Mouse (Mus musculus): ENCODE measurements at regions not wholly inside any gene's neighbourhood (a gene's known extent, or its start where the extent isn't known, plus 50 kb on each side); places are given as distances from the start of the nearest gene placed in this dataset.
A peak's percentile ranks its signal among the peaks of the same experiment; 100 is the strongest.

- DNase-seq (ENCODE audit: low spot score in 2 of 2), result peak; percentile 34 to 53
Measured at GRCm38 (mm10) chr6:51208660-51209396, 223.6 kb upstream of the Nfe2l3 start.

DNA sequence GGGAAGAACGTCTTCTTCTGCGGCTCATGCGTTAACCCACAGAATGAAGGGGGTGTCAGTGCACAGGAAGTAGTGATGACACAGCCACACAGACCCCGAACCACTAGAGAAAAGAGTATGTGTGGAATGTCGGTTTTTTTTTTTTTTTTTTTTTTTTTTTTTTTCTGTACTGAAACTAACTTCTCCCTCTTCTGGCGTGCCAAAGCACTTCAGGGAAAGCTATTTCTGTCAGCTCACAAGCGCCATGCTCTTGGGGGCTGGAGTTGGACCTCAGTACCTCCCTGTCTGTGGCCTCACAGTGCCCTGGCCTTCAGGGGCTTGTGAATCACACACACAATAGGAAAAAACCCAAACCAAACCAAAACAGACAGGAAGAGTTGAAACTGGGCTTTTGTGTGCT, 221.1 kb upstream of the Nfe2l3 start:
- DNase-seq (ENCODE audit: low spot score in 2 of 2), result no peak

GRCm38 (mm10) chr6:51212216-51212615, 220.3 kb upstream of the Nfe2l3 start:
- DNase-seq (ENCODE audit: low spot score in 2 of 2), result no peak

- no peak for DNase-seq (ENCODE audit: low spot score in 2 of 2)
Measured at GRCm38 (mm10) chr6:51215371-51215770, 217.1 kb upstream of the Nfe2l3 start.

DNA sequence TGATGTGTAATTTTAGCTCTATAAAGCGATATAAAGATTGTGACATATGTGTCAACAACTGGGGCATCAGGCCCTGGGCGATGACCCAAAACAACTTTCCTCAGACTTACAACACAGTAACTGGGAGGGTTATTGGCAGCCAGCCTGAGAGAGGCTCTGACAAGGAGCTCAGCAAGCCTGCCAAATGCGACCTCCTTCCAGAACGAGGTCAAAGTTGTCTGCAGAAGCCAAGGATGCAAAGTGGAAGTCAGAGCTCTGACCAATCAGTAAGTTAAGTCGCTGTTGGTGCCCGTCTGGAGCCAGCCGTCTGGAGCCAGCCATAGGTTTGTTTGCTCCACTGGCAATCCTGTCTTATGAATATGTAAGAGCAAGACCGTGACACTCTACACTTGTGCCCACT, 216.0 kb upstream of the Nfe2l3 start:
- DNase-seq (ENCODE audit: low spot score in 2 of 2), result no peak

- DNase-seq (ENCODE audit: low spot score in 2 of 2), result no peak
Measured at GRCm38 (mm10) chr6:51219691-51220090, 212.8 kb upstream of the Nfe2l3 start.

DNA sequence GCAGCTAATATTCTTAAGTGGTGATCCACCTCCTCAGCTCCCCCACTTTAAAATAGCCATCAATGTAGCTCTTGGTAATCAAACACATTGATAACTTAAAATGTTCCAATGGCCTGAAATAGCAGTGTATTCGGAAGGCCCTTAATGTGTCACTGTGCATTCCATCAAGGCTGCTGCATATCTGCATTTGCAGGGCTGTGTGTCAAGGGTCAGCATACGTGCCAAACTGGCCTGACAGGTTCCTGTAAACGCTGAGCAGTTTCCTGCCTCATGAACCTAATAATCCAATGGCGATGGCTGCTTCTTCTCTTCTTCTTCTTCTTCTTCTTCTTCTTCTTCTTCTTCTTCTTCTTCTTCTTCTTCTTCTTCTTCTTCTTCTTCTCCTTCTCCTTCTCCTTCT, 211.7 kb upstream of the Nfe2l3 start:
- no peak for DNase-seq (ENCODE audit: low spot score in 2 of 2)

DNA sequence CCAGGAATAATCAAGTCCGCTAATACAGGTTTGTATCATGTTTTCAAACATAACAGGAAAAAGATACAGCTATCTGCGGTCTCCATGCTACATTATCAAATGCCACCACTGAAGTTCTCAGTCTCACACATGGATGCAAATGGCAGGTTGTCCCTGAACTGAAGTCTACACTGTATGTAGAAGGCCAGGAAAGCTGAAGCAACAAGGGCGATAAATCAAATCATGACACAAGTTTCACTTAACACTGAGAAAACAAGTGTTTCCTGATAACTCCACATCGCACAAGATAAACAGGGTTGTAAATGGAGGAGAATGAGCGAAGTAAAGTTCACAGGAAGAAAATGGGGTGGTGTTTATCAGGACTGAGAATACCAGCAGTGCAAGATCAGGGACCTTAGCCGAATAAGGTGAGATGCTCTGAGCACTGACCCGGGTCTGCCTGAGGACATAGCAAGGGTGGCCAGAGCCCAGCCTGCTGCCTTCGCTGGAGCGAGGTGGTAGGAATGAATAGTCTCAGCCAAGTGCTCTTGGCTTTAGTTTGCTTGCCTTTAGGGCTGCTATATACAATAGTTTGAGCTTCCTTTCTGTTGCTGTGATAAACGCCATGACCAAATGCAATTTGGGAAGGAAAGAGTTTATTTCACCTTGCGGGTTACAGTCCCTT, 196.3 kb upstream of the Nfe2l3 start:
- no peak for DNase-seq (ENCODE audit: low spot score in 2 of 2)

GRCm38 (mm10) chr6:51240039-51240438, 192.4 kb upstream of the Nfe2l3 start:
- no peak for DNase-seq (ENCODE audit: low spot score in 2 of 2)

- DNase-seq (ENCODE audit: low spot score in 2 of 2), result no peak
Measured at GRCm38 (mm10) chr6:51250233-51250632, 182.2 kb upstream of the Nfe2l3 start.

GRCm38 (mm10) chr6:51251432-51251831, 181.0 kb upstream of the Nfe2l3 start:
- DNase-seq (ENCODE audit: low spot score in 2 of 2), result no peak

DNA sequence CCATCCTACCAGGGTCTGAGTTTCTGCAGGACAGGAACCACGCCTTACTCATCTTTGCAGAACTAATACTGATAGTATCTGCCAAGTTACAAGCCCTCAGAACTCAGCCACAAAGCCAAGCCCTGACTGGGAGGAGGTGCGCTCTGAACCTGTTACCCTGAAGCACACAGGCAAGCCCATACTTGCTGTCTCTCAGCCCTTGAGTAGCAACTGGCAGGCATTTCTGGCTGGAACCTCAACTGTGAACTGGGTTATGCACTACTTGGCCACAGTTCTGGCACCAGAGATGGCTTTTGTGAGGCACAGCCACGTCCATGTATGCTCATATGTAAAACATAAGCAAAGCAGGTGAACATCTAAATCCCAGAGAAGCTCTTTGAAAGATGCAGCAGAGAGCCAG, 179.7 kb upstream of the Nfe2l3 start:
- DNase-seq (ENCODE audit: low spot score in 2 of 2), result no peak

DNA sequence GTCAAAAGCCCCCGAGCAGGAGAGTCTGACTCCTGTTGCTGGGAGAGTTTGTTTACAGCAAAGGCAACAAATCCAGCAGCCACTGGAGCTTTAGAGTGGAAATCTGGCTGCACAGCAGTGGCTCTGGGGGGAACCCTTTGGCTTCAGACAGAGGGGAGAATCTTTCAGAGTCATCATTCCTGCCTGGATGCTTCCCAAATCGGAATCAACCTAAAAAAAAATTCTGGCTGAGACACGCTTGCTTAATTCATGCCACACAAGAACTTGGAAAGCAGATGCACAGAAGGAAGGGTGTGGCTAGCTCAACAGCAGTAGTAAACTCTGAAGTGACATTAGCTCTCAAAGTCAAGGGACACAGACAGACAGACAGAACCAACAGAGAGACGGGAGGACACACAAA, 175.8 kb upstream of the Nfe2l3 start:
- no peak for DNase-seq (ENCODE audit: low spot score in 2 of 2)

- DNase-seq (ENCODE audit: low spot score in 2 of 2), result no peak
Measured at GRCm38 (mm10) chr6:51257524-51257923, 174.9 kb upstream of the Nfe2l3 start.

DNA sequence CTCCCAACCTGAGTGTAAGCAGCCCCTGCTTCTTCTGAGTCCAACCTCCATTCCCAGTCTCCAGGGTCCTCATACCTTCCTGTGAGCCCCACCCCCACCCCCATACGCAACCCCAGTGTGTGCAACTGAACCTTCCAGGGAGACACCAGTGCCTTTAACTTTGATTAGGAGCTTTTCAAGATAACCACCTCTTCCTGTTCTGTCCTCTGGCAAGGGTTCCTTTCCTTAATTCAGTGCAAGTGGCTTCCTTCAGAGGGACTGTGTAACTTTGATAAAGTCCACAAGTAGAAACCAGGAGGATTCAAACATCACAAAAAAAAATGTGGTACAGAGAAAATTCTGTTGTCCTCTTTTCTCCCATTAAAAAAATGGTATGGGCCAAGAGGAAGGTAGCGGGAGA, 174.2 kb upstream of the Nfe2l3 start:
- no peak for DNase-seq (ENCODE audit: low spot score in 2 of 2)

DNA sequence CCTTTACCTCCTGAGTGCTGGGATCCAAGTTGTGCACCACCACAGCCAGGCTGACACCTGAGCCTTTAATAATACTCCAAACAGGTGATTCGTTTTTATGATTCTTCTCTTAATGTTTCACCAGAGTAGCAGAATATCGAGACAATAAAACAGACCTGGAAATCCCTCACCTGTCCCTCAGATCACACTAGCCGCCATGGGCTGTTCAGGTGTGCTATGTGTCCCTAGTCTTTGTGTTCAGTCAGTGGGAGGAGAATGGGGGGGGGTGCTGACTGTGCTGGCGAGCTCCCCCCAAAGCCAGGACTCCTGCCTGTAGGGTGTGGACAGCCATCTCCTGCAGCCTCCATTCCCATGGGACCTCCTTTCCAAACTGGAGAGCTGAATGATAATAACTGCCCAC, 168.9 kb upstream of the Nfe2l3 start:
- DNase-seq (ENCODE audit: low spot score in 2 of 2), result no peak

GRCm38 (mm10) chr6:51265329-51265728, 167.1 kb upstream of the Nfe2l3 start:
- DNase-seq (ENCODE audit: low spot score in 2 of 2), result no peak

DNA sequence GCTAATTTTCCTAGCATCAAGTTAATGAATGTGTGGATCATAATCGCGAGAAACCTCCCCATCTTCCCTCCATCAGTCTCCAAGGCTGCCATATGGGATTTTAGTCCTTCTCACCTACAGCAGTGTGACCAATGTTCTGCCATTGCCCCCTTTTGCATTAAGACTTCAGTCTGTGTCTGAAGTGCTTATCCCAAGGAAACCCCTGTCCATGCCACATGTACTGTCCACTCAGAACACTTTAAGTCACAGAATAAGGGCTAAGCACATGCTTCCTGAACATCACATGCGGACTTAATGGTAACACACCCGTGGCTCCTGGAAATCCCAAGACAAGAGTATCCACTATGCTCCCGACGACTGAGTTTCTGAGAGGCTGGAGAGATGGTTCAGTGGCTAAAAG, 165.7 kb upstream of the Nfe2l3 start:
- DNase-seq (ENCODE audit: low spot score in 2 of 2), result no peak

DNA sequence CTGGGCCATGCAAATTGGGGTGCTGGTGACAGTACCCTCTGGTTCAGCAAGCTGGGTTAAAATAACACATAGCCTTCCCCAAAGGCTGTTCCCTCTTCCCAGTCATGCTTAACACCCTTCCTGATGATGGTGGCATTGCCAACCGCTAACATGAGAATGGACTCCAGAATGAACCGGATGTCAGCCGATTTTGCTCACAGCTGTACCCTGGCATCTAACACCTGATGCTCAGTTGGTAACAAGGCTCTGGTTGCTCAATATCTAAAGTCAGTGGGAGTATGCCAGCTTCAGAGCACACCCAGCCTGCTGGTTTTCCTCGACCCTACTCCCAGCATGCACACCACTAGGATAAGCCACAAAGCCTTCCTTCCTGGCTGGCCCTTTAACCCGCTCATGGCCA, 164.6 kb upstream of the Nfe2l3 start:
- DNase-seq (ENCODE audit: low spot score in 2 of 2), result no peak

GRCm38 (mm10) chr6:51268931-51269330, 163.5 kb upstream of the Nfe2l3 start:
- DNase-seq (ENCODE audit: low spot score in 2 of 2), result no peak

DNA sequence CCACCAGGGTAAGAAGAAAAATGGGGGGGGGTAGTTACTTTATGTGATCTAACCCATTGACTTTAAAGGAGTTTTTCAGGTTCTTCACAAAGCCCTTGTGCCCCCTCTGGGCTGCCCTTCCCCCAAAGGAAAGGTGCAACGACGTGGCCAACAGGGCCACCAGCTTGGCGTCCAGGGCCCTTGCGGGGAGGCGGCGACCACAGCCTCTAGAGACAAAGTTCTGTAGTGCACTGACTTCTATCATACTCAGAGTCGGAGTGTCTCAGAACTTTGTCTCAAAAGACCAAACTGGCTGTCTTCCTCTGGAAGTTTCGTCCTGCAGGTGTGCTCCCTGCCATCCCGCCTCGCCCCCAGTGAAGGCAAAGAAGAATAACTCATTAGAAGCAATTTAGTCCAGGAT, 162.9 kb upstream of the Nfe2l3 start:
- DNase-seq (ENCODE audit: low spot score in 2 of 2), result no peak

GRCm38 (mm10) chr6:51270216-51271127, 162.0 kb upstream of the Nfe2l3 start:
- peak; percentile 38 to 74 for DNase-seq (ENCODE audit: low spot score in 2 of 2)

DNA sequence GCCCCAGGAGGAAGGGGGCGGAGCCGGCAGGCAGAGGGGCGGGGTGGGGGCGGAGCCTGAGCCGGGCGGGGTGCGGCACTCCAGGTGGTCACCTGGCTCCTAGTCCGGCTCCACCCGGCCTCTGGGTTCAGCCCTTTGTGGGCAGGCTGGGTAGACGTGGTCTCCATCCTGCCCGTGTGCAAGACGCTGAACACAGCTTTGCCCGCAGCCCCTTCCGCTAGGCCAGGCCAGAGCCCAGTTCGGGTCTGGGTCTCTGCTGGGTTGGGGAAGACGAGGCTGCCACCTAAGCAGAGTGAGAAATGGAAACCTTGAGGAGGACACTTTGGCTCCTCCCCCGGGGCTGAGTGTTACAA, 161.4 kb upstream of the Nfe2l3 start:
- DNase-seq (ENCODE audit: low spot score in 2 of 2), result no peak
